Mouse (Mus musculus) small intestine, adult 2 months (tissue): ENCODE data around the gene Pacrg.

Experiments
- CTCF ChIP-seq: fragments of 200-500 bp; IDR thresholded peaks from 2 replicates; pipeline ENCODE4 v1.5.1; 2012; ENCODE audit warnings: low read depth, mild to moderate bottlenecking, control low read depth, inconsistent platforms, low read length, moderate library complexity, mixed read lengths; ENCODE audit not compliant: insufficient replicate concordance, insufficient read length; ENCODE audit errors: extremely low read depth
- POLR2A ChIP-seq: fragments of 200-500 bp; IDR thresholded peaks from 2 replicates; pipeline ENCODE4 v1.6.1; 2012; ENCODE audit warnings: low read depth, mild to moderate bottlenecking, control low read depth, inconsistent platforms, low read length, moderate library complexity

DNA sequence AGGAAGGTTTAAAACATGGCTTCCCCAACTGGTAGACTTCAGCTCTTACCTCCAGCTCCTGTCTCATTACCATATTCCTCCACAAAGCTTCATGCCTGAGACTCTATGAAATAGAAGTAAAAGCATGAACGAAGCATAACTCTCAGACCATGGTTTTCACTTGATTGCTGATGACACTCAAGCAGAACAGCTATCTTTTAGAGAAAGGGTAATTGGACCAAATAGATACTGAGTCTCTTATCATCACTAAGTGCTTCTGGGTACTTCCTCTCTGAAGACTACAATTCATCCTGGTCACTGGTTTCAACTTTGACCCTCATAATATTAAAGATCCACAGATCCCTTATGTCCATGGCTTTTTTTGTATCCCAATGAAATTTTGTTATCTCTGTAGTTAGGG lies 42.1 kb upstream of the Pacrg start:
- no peak for TF ChIP-seq POLR2A
- no peak for TF ChIP-seq CTCF
